Mouse (Mus musculus): ENCODE measurements around the gene Kcnk12. TPM values are rescaled to one million over a fixed set of nuclear protein-coding genes. Genes with fewer than 3 reads are reported as not detected.

Kcnk12 gene
- total and polyA plus RNA-seq, 2 experiments, result 0.07 TPM; not detected in 1

DNA sequence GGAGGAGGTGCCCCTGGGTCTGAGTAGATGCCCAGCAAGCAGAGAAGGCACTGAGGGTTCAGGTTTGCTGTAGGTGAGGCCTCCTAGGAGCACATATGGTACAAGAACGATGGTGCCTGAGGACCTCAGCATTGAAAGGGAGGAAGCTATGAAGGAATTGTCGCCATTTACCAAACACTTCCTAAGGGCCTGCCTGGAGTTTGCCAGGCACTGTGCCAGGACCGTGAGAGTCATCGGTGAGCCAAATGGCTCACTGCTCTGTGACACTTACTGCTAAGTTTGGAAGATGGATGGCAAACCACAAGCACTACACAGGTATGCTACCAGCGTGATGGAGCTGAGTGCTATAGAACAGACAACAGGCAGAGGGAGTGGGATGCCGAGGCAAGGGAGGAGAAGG lies 30.9 kb downstream of the Kcnk12 start:
- Histone ChIP-seq H3K4me1 (ENCODE audit: control insufficient read depth, insufficient read depth, low read length) (no peaks in the 10 kb centered on the region), H3K27ac (replicated peaks; ENCODE audit: insufficient read depth, low read depth, low read length) (no peak overlapping the region), H3K27me3 (ENCODE audit: control insufficient read depth, insufficient read depth, low read length) (no peaks in the 10 kb centered on the region), H3K9ac (ENCODE audit: low read depth, low read length) (no peak overlapping the region), H3K79me2 (ENCODE audit: control insufficient read depth, insufficient read depth, low read length) (no peaks in the 10 kb centered on the region), H3K36me3 (ENCODE audit: control insufficient read depth, insufficient read depth, low read length) (no peaks in the 10 kb centered on the region), H3K4me3 (ENCODE audit: insufficient read depth, low read depth, low read length) (no peak overlapping the region)
- 82% methylated on average over 6 of the region's 6 CpGs for WGBS
- DNase-seq (ENCODE audit: extremely low read depth, low read depth, low spot score), result no peak
- TF ChIP-seq POLR2A (IDR thresholded peaks at IDR 0.05; ENCODE audit: extremely low read depth, insufficient read depth, low read length), result no peak
- TF ChIP-seq CTCF (IDR thresholded peaks at IDR 0.05; ENCODE audit: low read depth, low read length), result no peak

DNA sequence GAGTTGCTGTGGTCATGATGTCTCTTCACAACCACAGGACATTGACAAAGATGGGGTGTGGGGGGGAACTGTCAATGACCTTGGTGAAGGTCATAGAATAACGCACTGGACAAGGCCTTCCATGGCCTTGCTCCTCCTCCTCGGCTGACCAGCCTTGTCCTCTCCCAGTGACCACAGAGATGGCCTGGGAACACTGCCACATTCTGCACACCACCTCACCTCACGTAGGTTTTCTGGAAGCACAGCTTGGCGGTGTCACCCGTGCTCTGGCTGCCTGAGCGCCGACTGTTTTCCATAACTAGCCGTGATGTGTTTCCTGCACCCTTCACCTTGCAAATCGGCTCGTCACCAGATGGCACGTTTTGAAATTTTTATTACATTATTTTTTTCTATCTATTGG lies 32.8 kb downstream of the Kcnk12 start:
- 91% methylated on average over 11 of the region's 11 CpGs for WGBS
- DNase-seq (ENCODE audit: extremely low read depth, low read depth, low spot score), result no peak
- no peaks in the 10 kb centered on the region for H3K4me1 ChIP-seq (ENCODE audit: control insufficient read depth, insufficient read depth, low read length)
- no peak overlapping the region for H3K4me3 ChIP-seq (ENCODE audit: insufficient read depth, low read depth, low read length)
- no peak overlapping the region for H3K9ac ChIP-seq (ENCODE audit: low read depth, low read length)
- TF ChIP-seq CTCF (IDR thresholded peaks at IDR 0.05; ENCODE audit: low read depth, low read length) (no peak), POLR2A (IDR thresholded peaks at IDR 0.05; ENCODE audit: extremely low read depth, insufficient read depth, low read length) (no peak)
- H3K36me3 ChIP-seq (ENCODE audit: control insufficient read depth, insufficient read depth, low read length), result no peaks in the 10 kb centered on the region
- H3K27ac ChIP-seq (replicated peaks; ENCODE audit: insufficient read depth, low read depth, low read length), result no peak overlapping the region
- H3K79me2 ChIP-seq (ENCODE audit: control insufficient read depth, insufficient read depth, low read length), result no peaks in the 10 kb centered on the region
- no peaks in the 10 kb centered on the region for H3K27me3 ChIP-seq (ENCODE audit: control insufficient read depth, insufficient read depth, low read length)

- no peaks in the 10 kb centered on the region for H3K36me3 ChIP-seq (ENCODE audit: control insufficient read depth, insufficient read depth, low read length)
- 59% methylated on average over 7 of the region's 7 CpGs for WGBS
These were observed 34.6 kb downstream of the Kcnk12 start for GRCm38 (mm10) chr17:87763146-87763545.

DNA sequence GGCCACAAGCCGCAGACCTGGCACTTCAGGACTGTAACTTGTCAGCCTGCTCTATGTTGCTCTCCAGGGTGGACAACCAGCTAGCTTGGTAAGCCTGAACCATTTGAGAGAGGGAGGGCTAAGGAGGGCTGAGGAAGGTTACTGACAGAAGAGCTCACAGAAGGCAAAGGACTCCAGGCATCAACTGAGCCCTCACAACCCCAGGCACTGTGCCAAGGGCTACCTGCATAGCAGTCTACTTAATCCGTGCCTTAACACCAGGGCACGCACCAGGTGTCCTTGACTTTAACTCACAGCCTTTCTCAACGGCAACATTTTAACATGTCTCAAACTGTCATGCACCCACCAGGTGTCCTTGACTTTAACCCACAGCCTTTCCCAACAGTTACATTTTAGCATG lies 37.5 kb downstream of the Kcnk12 start:
- no peak for DNase-seq (ENCODE audit: extremely low read depth, low read depth, low spot score)
- no peak overlapping the region for H3K27ac ChIP-seq (replicated peaks; ENCODE audit: insufficient read depth, low read depth, low read length)
- no peak overlapping the region for H3K4me3 ChIP-seq (ENCODE audit: insufficient read depth, low read depth, low read length)
- H3K36me3 ChIP-seq (ENCODE audit: control insufficient read depth, insufficient read depth, low read length), result no peaks in the 10 kb centered on the region
- H3K9ac ChIP-seq (ENCODE audit: low read depth, low read length), result no peak overlapping the region
- TF ChIP-seq CTCF (IDR thresholded peaks at IDR 0.05; ENCODE audit: low read depth, low read length) (no peak), POLR2A (IDR thresholded peaks at IDR 0.05; ENCODE audit: extremely low read depth, insufficient read depth, low read length) (no peak)
- no peaks in the 10 kb centered on the region for H3K27me3 ChIP-seq (ENCODE audit: control insufficient read depth, insufficient read depth, low read length)
- H3K4me1 ChIP-seq (ENCODE audit: control insufficient read depth, insufficient read depth, low read length), result no peaks in the 10 kb centered on the region
- 75% methylated on average over 4 of the region's 4 CpGs for WGBS
- H3K79me2 ChIP-seq (ENCODE audit: control insufficient read depth, insufficient read depth, low read length), result no peaks in the 10 kb centered on the region

More at GRCm38 (mm10) chr17:87763146-87763545, 34.6 kb downstream of the Kcnk12 start:
- no peak for TF ChIP-seq POLR2A (IDR thresholded peaks at IDR 0.05; ENCODE audit: extremely low read depth, insufficient read depth, low read length)
- no peak for TF ChIP-seq CTCF (IDR thresholded peaks at IDR 0.05; ENCODE audit: low read depth, low read length)
- no peak overlapping the region for H3K27ac ChIP-seq (replicated peaks; ENCODE audit: insufficient read depth, low read depth, low read length)
- no peaks in the 10 kb centered on the region for H3K79me2 ChIP-seq (ENCODE audit: control insufficient read depth, insufficient read depth, low read length)
- no peak overlapping the region for H3K9ac ChIP-seq (ENCODE audit: low read depth, low read length)
- H3K4me3 ChIP-seq (ENCODE audit: insufficient read depth, low read depth, low read length), result no peak overlapping the region
- H3K4me1 ChIP-seq (ENCODE audit: control insufficient read depth, insufficient read depth, low read length), result no peaks in the 10 kb centered on the region
- no peak for DNase-seq (ENCODE audit: extremely low read depth, low read depth, low spot score)
- no peaks in the 10 kb centered on the region for H3K27me3 ChIP-seq (ENCODE audit: control insufficient read depth, insufficient read depth, low read length)

DNA sequence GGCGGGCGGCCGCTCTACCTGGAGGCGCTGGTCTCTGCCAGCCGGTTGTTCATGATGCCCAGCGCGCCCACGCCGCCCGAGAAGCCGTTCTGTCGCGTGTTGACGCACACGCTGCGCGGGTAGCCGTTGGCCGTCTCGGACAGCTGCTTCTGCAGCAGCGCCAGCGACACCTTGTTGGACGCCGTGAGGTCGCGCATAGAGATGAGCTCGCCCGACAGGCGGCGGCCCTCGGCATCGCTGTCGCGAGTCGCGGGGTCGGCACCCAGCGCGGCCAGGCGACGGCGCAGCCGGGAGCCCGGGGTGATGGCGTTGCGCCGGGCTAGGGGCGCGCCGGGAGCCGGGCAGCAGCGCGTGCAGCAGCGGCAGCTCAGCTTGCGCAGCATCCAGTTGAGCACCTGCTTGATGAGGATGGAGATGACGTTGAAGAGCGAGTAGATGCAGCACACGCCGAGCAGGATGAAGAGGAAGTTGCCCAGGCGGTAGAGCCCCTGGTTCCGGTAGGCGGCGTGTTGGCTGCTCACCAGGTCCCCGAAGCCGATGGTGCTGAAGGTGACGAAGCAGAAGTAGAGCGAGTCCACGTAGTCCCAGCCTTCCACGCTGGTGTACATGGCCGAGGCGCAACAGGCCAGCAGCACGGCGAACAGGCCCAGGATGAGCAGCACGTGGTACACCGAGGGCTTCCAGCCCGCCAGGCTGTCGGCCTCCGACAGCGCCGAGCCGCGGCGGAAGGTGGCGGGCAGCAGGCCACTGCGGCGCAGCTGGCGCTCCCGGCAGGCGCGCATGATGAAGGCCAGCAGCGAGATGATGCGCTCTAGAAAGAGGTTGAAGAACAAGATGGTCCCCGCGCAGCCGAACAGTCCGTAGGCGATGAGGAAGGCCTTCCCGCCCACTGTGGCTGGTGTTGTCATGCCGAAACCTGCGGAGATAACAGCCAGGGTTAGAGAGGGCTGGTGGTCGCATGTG lies 51.6 kb downstream of the Kcnk12 start:
- no peak overlapping the region; the same call in 1 of the 2 replicates for H3K9ac ChIP-seq (ENCODE audit: low read depth, low read length)
- no peak overlapping the region for H3K27ac ChIP-seq (replicated peaks; ENCODE audit: insufficient read depth, low read depth, low read length)
- H3K79me2 ChIP-seq (ENCODE audit: control insufficient read depth, insufficient read depth, low read length), result no peaks in the 10 kb centered on the region
- peak overlapping the region; percentile 76 for H3K4me3 ChIP-seq (ENCODE audit: insufficient read depth, low read depth, low read length)
- 3% methylated on average over 101 of the region's 101 CpGs for WGBS
- TF ChIP-seq POLR2A (IDR thresholded peaks at IDR 0.05; ENCODE audit: extremely low read depth, insufficient read depth, low read length), result no peak
- TF ChIP-seq CTCF (IDR thresholded peaks at IDR 0.05; ENCODE audit: low read depth, low read length), result no peak
- DNase-seq (ENCODE audit: extremely low read depth, low read depth, low spot score), result no peak
- no peaks in the 10 kb centered on the region for H3K36me3 ChIP-seq (ENCODE audit: control insufficient read depth, insufficient read depth, low read length)
- H3K27me3 ChIP-seq (ENCODE audit: control insufficient read depth, insufficient read depth, low read length), result peaks cover 14% of the 10 kb centered on the region
- peaks cover 6% of the 10 kb centered on the region; the same call in 1 of the 2 replicates for H3K4me1 ChIP-seq (ENCODE audit: control insufficient read depth, insufficient read depth, low read length)
